8 mouse cellular contexts compared by ENCODE assay signal in the genomic region with DNA sequence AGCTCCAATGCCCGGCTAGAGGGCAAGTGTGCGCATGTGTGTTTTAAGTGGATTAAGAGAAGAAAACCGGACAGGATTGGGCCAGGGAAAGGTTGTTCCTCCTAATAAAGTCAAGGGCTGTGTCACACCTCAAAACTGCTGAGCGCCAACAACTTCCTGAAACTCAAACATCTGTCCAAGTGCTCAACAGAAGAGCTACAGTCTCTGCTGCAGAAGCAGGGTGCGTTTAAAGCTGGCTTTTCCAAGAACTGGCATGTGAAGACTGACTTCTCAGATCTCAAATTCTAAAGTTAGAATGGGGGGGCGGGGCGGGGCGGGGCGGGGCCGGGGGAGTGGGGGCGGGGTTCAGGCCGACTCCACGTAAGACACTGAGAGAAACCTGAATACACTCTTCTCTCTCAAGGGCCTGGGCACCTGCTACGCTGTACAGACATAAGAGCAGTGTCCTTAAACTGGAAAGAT. TPM values are rescaled to one million over a fixed set of nuclear protein-coding genes. Genes with fewer than 3 reads are reported as not detected.
DNase-seq lines count a peak whose midpoint lies in the region; ATAC-seq and TF ChIP-seq lines count a peak whose summit lies in the region.

No protein-coding gene starts in this region.

- no peaks in the 10 kb centered on the region for H3K9me3 ChIP-seq in kidney, embryonic 15.5 days (replicated peaks)
- no peaks in the 10 kb centered on the region for H3K9me3 ChIP-seq in embryonic facial prominence, embryonic 13.5 days
- H3K9me3 ChIP-seq in limb, embryonic 12.5 days: no peaks in the 10 kb centered on the region

- H3K4me3 ChIP-seq in kidney, embryonic 15.5 days (replicated peaks): no peak overlapping the region
- H3K4me3 ChIP-seq in embryonic facial prominence, embryonic 13.5 days: no peak overlapping the region
- no peak overlapping the region for H3K4me3 ChIP-seq in limb, embryonic 12.5 days (replicated peaks)
- H3K4me3 ChIP-seq in myocyte: peak overlapping the region; percentile 7

- no peak for DNase-seq in kidney, adult 11 months
- DNase-seq in kidney, adult 8-10 months: no peak
- DNase-seq in yolk sac, embryonic 10.5 days (ENCODE audit: low spot score): no peak
- no peak for DNase-seq in adrenal gland, postnatal 10 days

- WGBS in kidney, embryonic 15.5 days: 30% methylated on average over 14 of the region's 14 CpGs
- 18% methylated on average over 14 of the region's 14 CpGs for WGBS in embryonic facial prominence, embryonic 13.5 days
- 22% methylated on average over 14 of the region's 14 CpGs for WGBS in limb, embryonic 12.5 days

- no peak overlapping the region for H3ac ChIP-seq in myocyte (ENCODE audit: control insufficient read depth, insufficient read length)

- TF ChIP-seq POLR2A in myocyte (IDR thresholded peaks at IDR 0.05; ENCODE audit: insufficient read length, low read depth): no peak

- peaks cover 81% of the 10 kb centered on the region for H3K79me2 ChIP-seq in myocyte (ENCODE audit: control insufficient read depth, insufficient read depth)

- ATAC-seq in kidney, embryonic 15.5 days (replicated peaks; ENCODE audit: low FRiP score): peak; percentile 18; the same call in 1 of the 2 replicates
- ATAC-seq in embryonic facial prominence, embryonic 13.5 days (ENCODE audit: insufficient number of reproducible peaks, insufficient read depth, low FRiP score, low TSS enrichment, low read depth): no peak
- ATAC-seq in limb, embryonic 12.5 days (ENCODE audit: insufficient number of reproducible peaks, insufficient read depth, low FRiP score, low TSS enrichment, low read depth): no peak

- no peaks in the 10 kb centered on the region for H3K27me3 ChIP-seq in kidney, embryonic 15.5 days
- H3K27me3 ChIP-seq in embryonic facial prominence, embryonic 13.5 days: no peaks in the 10 kb centered on the region
- H3K27me3 ChIP-seq in limb, embryonic 12.5 days: no peaks in the 10 kb centered on the region
- no peaks in the 10 kb centered on the region for H3K27me3 ChIP-seq in myocyte (ENCODE audit: control insufficient read depth, insufficient read depth, insufficient read length)

- H3K4me2 ChIP-seq in kidney, embryonic 15.5 days: peak overlapping the region; percentile 54
- H3K4me2 ChIP-seq in embryonic facial prominence, embryonic 13.5 days: peak overlapping the region; percentile 49
- H3K4me2 ChIP-seq in limb, embryonic 12.5 days: peak overlapping the region; percentile 40; the same call in 1 of the 2 replicates
- H3K4me2 ChIP-seq in myocyte (ENCODE audit: low read depth): peak overlapping the region; percentile 82

- 0 out of 2 replicates have a peak, but pooled peaks cover 2% of the 10 kb centered on the region for H3K36me3 ChIP-seq in kidney, embryonic 15.5 days
- no peaks in the 10 kb centered on the region for H3K36me3 ChIP-seq in embryonic facial prominence, embryonic 13.5 days
- H3K36me3 ChIP-seq in limb, embryonic 12.5 days: 0 out of 2 replicates have a peak, but pooled peaks cover 5% of the 10 kb centered on the region
- no peaks in the 10 kb centered on the region for H3K36me3 ChIP-seq in myocyte (ENCODE audit: control insufficient read depth, insufficient read depth)

- H3K27ac ChIP-seq in kidney, embryonic 15.5 days: peak overlapping the region; percentile 61; the same call in 1 of the 2 replicates
- peak overlapping the region; percentile 88 for H3K27ac ChIP-seq in embryonic facial prominence, embryonic 13.5 days
- H3K27ac ChIP-seq in limb, embryonic 12.5 days: peak overlapping the region; percentile 50

- H3K9ac ChIP-seq in kidney, embryonic 15.5 days: no peak overlapping the region
- H3K9ac ChIP-seq in embryonic facial prominence, embryonic 13.5 days: peak overlapping the region; percentile 36; the same call in 1 of the 2 replicates
- H3K9ac ChIP-seq in limb, embryonic 12.5 days (replicated peaks): no peak overlapping the region

- H3K4me1 ChIP-seq in kidney, embryonic 15.5 days: peaks cover 52% of the 10 kb centered on the region
- H3K4me1 ChIP-seq in embryonic facial prominence, embryonic 13.5 days: peaks cover 50% of the 10 kb centered on the region
- peaks cover 53% of the 10 kb centered on the region for H3K4me1 ChIP-seq in limb, embryonic 12.5 days (replicated peaks)

TF ChIP-seq in myocyte, 11 proteins besides CTCF, POLR2A, EP300 and RAD21:
- TF ChIP-seq E2F4 (IDR thresholded peaks at IDR 0.05; ENCODE audit: insufficient read depth) (no peak), REST (IDR thresholded peaks at IDR 0.05; ENCODE audit: insufficient read depth, insufficient read length) (no peak), CEBPB (IDR thresholded peaks at IDR 0.05; ENCODE audit: insufficient read depth, poor library complexity, severe bottlenecking) (no peak), TCF12 (IDR thresholded peaks at IDR 0.05; ENCODE audit: insufficient read depth, poor library complexity, severe bottlenecking) (no peak), MYOD1 (IDR thresholded peaks at IDR 0.05; ENCODE audit: control insufficient read depth in 1 of 3, insufficient read length in 2 of 3, low read depth in 2 of 3) (no peak), MAX (IDR thresholded peaks at IDR 0.05; ENCODE audit: low read depth) (no peak), POLR2AphosphoS2 (IDR thresholded peaks at IDR 0.05; ENCODE audit: insufficient read length, low read depth) (no peak), MYOG (IDR thresholded peaks at IDR 0.05; ENCODE audit: control insufficient read depth in 1 of 3, insufficient read depth in 1 of 3, insufficient read length in 2 of 3, low read depth in 2 of 3) (no peak), TCF3 (IDR thresholded peaks at IDR 0.05; ENCODE audit: insufficient read length, low read depth) (no peak), USF1 (IDR thresholded peaks at IDR 0.05; ENCODE audit: low read depth) (no peak)

RNA-seq across cellular contexts. Expression of gene Uck2, which starts 15.7 kb away (rescaled TPM):
- 82.7 and 87.5 TPM in 2 replicates for polyA plus RNA-seq in kidney, embryonic 15.5 days (2015; fragmentation: Nextera tagmentation; extraction: Ambion mirVana)
- 80.7 and 87.8 TPM in 2 replicates for polyA plus RNA-seq in embryonic facial prominence, embryonic 13.5 days (2015; fragmentation: Nextera tagmentation; extraction: Ambion mirVana)
- polyA plus RNA-seq in limb, embryonic 12.5 days (2016; fragmentation: Nextera tagmentation; extraction: Ambion mirVana): 119 and 133 TPM in 2 replicates
- 66.7 TPM for polyA plus RNA-seq in myocyte (2012; fragmentation: generic; extraction: Trizol)
- total RNA-seq in adrenal gland, postnatal 10 days (2021): 10 to 100 TPM; 51.6 to 53.4 TPM

RNA-seq across cellular contexts. Expression of gene Tmco1, which starts 38.8 kb away (rescaled TPM):
- 98.1 and 106 TPM in 2 replicates for polyA plus RNA-seq in kidney, embryonic 15.5 days (2015; fragmentation: Nextera tagmentation; extraction: Ambion mirVana)
- polyA plus RNA-seq in embryonic facial prominence, embryonic 13.5 days (2015; fragmentation: Nextera tagmentation; extraction: Ambion mirVana): 81.2 and 82.1 TPM in 2 replicates
- 63.5 and 64.4 TPM in 2 replicates for polyA plus RNA-seq in limb, embryonic 12.5 days (2016; fragmentation: Nextera tagmentation; extraction: Ambion mirVana)
- 57.2 TPM for polyA plus RNA-seq in myocyte (2012; fragmentation: generic; extraction: Trizol)
- total RNA-seq in adrenal gland, postnatal 10 days (2021): 100 to 1,000 TPM; 107 to 109 TPM
